In the genomic region with DNA sequence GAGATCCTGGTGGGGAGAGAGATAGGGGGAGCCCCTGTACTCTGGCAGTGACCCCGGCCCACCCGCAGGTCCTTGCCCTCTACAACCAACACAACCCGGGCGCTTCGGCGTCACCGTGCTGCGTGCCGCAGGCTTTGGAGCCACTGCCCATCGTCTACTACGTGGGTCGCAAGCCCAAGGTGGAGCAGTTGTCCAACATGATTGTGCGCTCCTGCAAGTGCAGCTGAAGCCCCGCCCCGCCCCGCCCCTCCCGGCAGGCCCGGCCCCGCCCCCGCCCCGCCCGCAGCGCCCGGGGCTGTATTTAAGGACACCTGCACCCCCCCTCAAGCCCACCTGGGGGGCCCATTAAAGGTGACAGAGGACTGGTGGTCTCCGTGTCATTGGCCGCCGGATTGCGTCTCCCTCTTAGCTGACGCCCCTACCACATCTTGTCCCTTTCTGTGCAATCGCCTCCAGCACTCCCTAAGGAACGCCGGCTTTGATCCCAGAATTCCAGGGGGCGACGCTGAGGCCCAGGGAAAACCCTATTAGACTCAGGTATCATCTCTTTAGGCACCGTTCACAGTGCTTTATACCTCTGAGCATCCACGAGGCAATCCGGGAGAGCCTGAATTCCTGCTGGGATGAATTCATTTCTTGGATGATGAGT, we compare ENCODE assay signal across 8 mouse cellular contexts. TPM values are rescaled to one million over a fixed set of nuclear protein-coding genes. Genes with fewer than 3 reads are reported as not detected.
DNase-seq lines count a peak whose midpoint lies in the region; ATAC-seq lines count a peak whose summit lies in the region.

No protein-coding gene starts in this region.

- DNase-seq in lung, adult 18-20 months = no peak
- DNase-seq in limb, embryonic 10.5 days (ENCODE audit: low spot score) = peak; percentile 61
- no peak for DNase-seq in layer of hippocampus, postnatal 36 days
- DNase-seq in left cerebral cortex, adult 9 months (ENCODE audit: low spot score in 2 of 2) = no peak
- DNase-seq in right cerebral cortex, adult 18-20 months = no peak

- H3K4me1 ChIP-seq in lung, embryonic 15.5 days = peaks cover 49% of the 10 kb centered on the region
- 0 out of 2 replicates have a peak, but pooled peaks cover 13% of the 10 kb centered on the region for H3K4me1 ChIP-seq in forebrain, embryonic 13.5 days
- H3K4me1 ChIP-seq in limb, embryonic 10.5 days = peaks cover 44% of the 10 kb centered on the region
- H3K4me1 ChIP-seq in neural tube, embryonic 14.5 days (ENCODE audit: control insufficient read depth, insufficient read depth, low read length) = no peaks in the 10 kb centered on the region

- peak overlapping the region; percentile 48 for H3K4me2 ChIP-seq in lung, embryonic 15.5 days
- peak overlapping the region; percentile 60 for H3K4me2 ChIP-seq in forebrain, embryonic 13.5 days
- peak overlapping the region; percentile 57 for H3K4me2 ChIP-seq in neural tube, embryonic 14.5 days (ENCODE audit: low read depth, low read length)

- H3K27ac ChIP-seq in lung, embryonic 15.5 days = no peak overlapping the region
- no peak overlapping the region for H3K27ac ChIP-seq in forebrain, embryonic 13.5 days
- no peak overlapping the region for H3K27ac ChIP-seq in limb, embryonic 10.5 days
- no peak overlapping the region for H3K27ac ChIP-seq in neural tube, embryonic 14.5 days (ENCODE audit: low read depth, low read length)

- no peaks in the 10 kb centered on the region; the same call in 1 of the 2 replicates for H3K9me3 ChIP-seq in lung, embryonic 15.5 days
- H3K9me3 ChIP-seq in forebrain, embryonic 13.5 days (replicated peaks) = no peaks in the 10 kb centered on the region; the same call in none of the 2 replicates
- H3K9me3 ChIP-seq in limb, embryonic 10.5 days (replicated peaks) = no peaks in the 10 kb centered on the region
- H3K9me3 ChIP-seq in neural tube, embryonic 14.5 days (ENCODE audit: control insufficient read depth, low read length) = no peaks in the 10 kb centered on the region

- ATAC-seq in lung, embryonic 15.5 days (ENCODE audit: borderline replicate concordance, extremely low read depth, low FRiP score, low TSS enrichment) = no peak
- ATAC-seq in forebrain, embryonic 13.5 days = peak; percentile 63
- ATAC-seq in neural tube, embryonic 14.5 days (ENCODE audit: low read depth) = peak; percentile 70

- H3K36me3 ChIP-seq in lung, embryonic 15.5 days = peaks cover 9% of the 10 kb centered on the region; the same call in 1 of the 2 replicates
- no peaks in the 10 kb centered on the region for H3K36me3 ChIP-seq in forebrain, embryonic 13.5 days (ENCODE audit: poor library complexity, severe bottlenecking)
- no peaks in the 10 kb centered on the region for H3K36me3 ChIP-seq in limb, embryonic 10.5 days
- H3K36me3 ChIP-seq in neural tube, embryonic 14.5 days (ENCODE audit: control insufficient read depth, insufficient read depth, low read length) = no peaks in the 10 kb centered on the region

- 11% methylated on average over 30 of the region's 37 CpGs for WGBS in lung, embryonic 15.5 days
- under 1% methylated on average over 33 of the region's 37 CpGs for WGBS in forebrain, embryonic 13.5 days
- WGBS in limb, embryonic 10.5 days = 5% methylated on average over 37 of the region's 37 CpGs
- WGBS in neural tube, embryonic 14.5 days = 3% methylated on average over 36 of the region's 37 CpGs

- peak overlapping the region; percentile 18 for H3K4me3 ChIP-seq in lung, embryonic 15.5 days
- peak overlapping the region; percentile 35 for H3K4me3 ChIP-seq in forebrain, embryonic 13.5 days
- H3K4me3 ChIP-seq in limb, embryonic 10.5 days = peak overlapping the region; percentile 44
- peak overlapping the region; percentile 29 for H3K4me3 ChIP-seq in neural tube, embryonic 14.5 days (ENCODE audit: low read depth, low read length)

- H3K9ac ChIP-seq in lung, embryonic 15.5 days = no peak overlapping the region
- H3K9ac ChIP-seq in forebrain, embryonic 13.5 days = peak overlapping the region; percentile 45
- peak overlapping the region; percentile 42 for H3K9ac ChIP-seq in neural tube, embryonic 14.5 days (replicated peaks; ENCODE audit: low read depth, low read length)

- H3K27me3 ChIP-seq in lung, embryonic 15.5 days = peaks cover 11% of the 10 kb centered on the region
- peaks cover 22% of the 10 kb centered on the region for H3K27me3 ChIP-seq in forebrain, embryonic 13.5 days
- peaks cover 29% of the 10 kb centered on the region for H3K27me3 ChIP-seq in limb, embryonic 10.5 days (ENCODE audit: low read depth, poor library complexity, severe bottlenecking)
- no peaks in the 10 kb centered on the region for H3K27me3 ChIP-seq in neural tube, embryonic 14.5 days (ENCODE audit: control insufficient read depth, insufficient read depth, low read length)

RNA-seq across cellular contexts. Expression of gene Ccdc97, which starts 14.0 kb away (rescaled TPM):
- polyA plus RNA-seq in lung, embryonic 15.5 days (2015; fragmentation: Nextera tagmentation; extraction: Ambion mirVana) = 18.2 and 19.2 TPM in 2 replicates
- polyA plus RNA-seq in forebrain, embryonic 13.5 days (2015; fragmentation: Nextera tagmentation; extraction: Ambion mirVana) = 26.4 and 27.9 TPM in 2 replicates
- 31.5 and 32.3 TPM in 2 replicates for polyA plus RNA-seq in limb, embryonic 10.5 days (2016; fragmentation: Nextera tagmentation; extraction: Ambion mirVana)
- 39.5 and 42.4 TPM in 2 replicates for polyA plus RNA-seq in neural tube, embryonic 14.5 days (2014; fragmentation: Nextera tagmentation; extraction: Ambion mirVana)
- total RNA-seq in layer of hippocampus, postnatal 36 days (2021) = 10 to 100 TPM; 57.4 to 64.6 TPM

RNA-seq across cellular contexts. Expression of gene Tgfb1, which starts 18.0 kb away (rescaled TPM):
- polyA plus RNA-seq in lung, embryonic 15.5 days (2015; fragmentation: Nextera tagmentation; extraction: Ambion mirVana) = 2.9 and 3.5 TPM in 2 replicates
- 0.34 and 0.52 TPM in 2 replicates for polyA plus RNA-seq in forebrain, embryonic 13.5 days (2015; fragmentation: Nextera tagmentation; extraction: Ambion mirVana)
- polyA plus RNA-seq in limb, embryonic 10.5 days (2016; fragmentation: Nextera tagmentation; extraction: Ambion mirVana) = 1.4 and 1.6 TPM in 2 replicates
- polyA plus RNA-seq in neural tube, embryonic 14.5 days (2014; fragmentation: Nextera tagmentation; extraction: Ambion mirVana) = 0.42 and 1.1 TPM in 2 replicates
- total RNA-seq in layer of hippocampus, postnatal 36 days (2021) = 1 to 10 TPM; 6.0 to 8.0 TPM

RNA-seq across cellular contexts. Expression of gene B9d2, which starts 24.3 kb away (rescaled TPM):
- 26.8 and 30.9 TPM in 2 replicates for polyA plus RNA-seq in lung, embryonic 15.5 days (2015; fragmentation: Nextera tagmentation; extraction: Ambion mirVana)
- polyA plus RNA-seq in forebrain, embryonic 13.5 days (2015; fragmentation: Nextera tagmentation; extraction: Ambion mirVana) = 40.2 and 48.4 TPM in 2 replicates
- 33.0 and 37.7 TPM in 2 replicates for polyA plus RNA-seq in limb, embryonic 10.5 days (2016; fragmentation: Nextera tagmentation; extraction: Ambion mirVana)
- 37.1 and 38.3 TPM in 2 replicates for polyA plus RNA-seq in neural tube, embryonic 14.5 days (2014; fragmentation: Nextera tagmentation; extraction: Ambion mirVana)
- total RNA-seq in layer of hippocampus, postnatal 36 days (2021) = 10 to 100 TPM; 23.9 to 24.4 TPM

RNA-seq across cellular contexts. Expression of gene Tmem91, which starts 29.9 kb away (rescaled TPM):
- 2.1 and 2.6 TPM in 2 replicates for polyA plus RNA-seq in lung, embryonic 15.5 days (2015; fragmentation: Nextera tagmentation; extraction: Ambion mirVana)
- polyA plus RNA-seq in forebrain, embryonic 13.5 days (2015; fragmentation: Nextera tagmentation; extraction: Ambion mirVana) = 5.2 and 7.5 TPM in 2 replicates
- 2.9 and 3.4 TPM in 2 replicates for polyA plus RNA-seq in limb, embryonic 10.5 days (2016; fragmentation: Nextera tagmentation; extraction: Ambion mirVana)
- polyA plus RNA-seq in neural tube, embryonic 14.5 days (2014; fragmentation: Nextera tagmentation; extraction: Ambion mirVana) = 39.7 and 66.3 TPM in 2 replicates
- total RNA-seq in layer of hippocampus, postnatal 36 days (2021) = 10 to 100 TPM; 13.8 to 14.9 TPM

RNA-seq across cellular contexts. Expression of gene Exosc5, which starts 45.9 kb away (rescaled TPM):
- polyA plus RNA-seq in lung, embryonic 15.5 days (2015; fragmentation: Nextera tagmentation; extraction: Ambion mirVana) = 75.7 and 78.7 TPM in 2 replicates
- polyA plus RNA-seq in forebrain, embryonic 13.5 days (2015; fragmentation: Nextera tagmentation; extraction: Ambion mirVana) = 54.0 and 55.2 TPM in 2 replicates
- 88.3 and 109 TPM in 2 replicates for polyA plus RNA-seq in limb, embryonic 10.5 days (2016; fragmentation: Nextera tagmentation; extraction: Ambion mirVana)
- polyA plus RNA-seq in neural tube, embryonic 14.5 days (2014; fragmentation: Nextera tagmentation; extraction: Ambion mirVana) = 38.1 and 40.2 TPM in 2 replicates
- total RNA-seq in layer of hippocampus, postnatal 36 days (2021) = 10 to 100 TPM; 28.6 to 28.7 TPM
